Mouse (Mus musculus) cerebral cortex, adult 2 months (tissue): ENCODE measurements around the gene Pde4d.

ENCODE experiments used
- WGBS: fragments of 180-500 bp; shearing (Covaris S2); methylation state at CpG from one replicate; pipeline ENCODE4 v1.1.7; 2018; 5-methylcytosine and 5-hydroxymethylcytosine counted together

Pde4d gene

GRCm38 (mm10) chr13:109840251-109840650, 1390.5 kb downstream of the Pde4d start:
- WGBS, result 40% methylated on average over 2 of the region's 2 CpGs

- 80% methylated on average over 2 of the region's 2 CpGs for WGBS
Observed at GRCm38 (mm10) chr13:109841140-109841822, 1391.5 kb downstream of the Pde4d start.

GRCm38 (mm10) chr13:109842982-109843381, 1393.2 kb downstream of the Pde4d start:
- 99% methylated on average over 2 of the region's 2 CpGs for WGBS

- WGBS, result 89% methylated on average over 6 of the region's 6 CpGs
Observed at GRCm38 (mm10) chr13:109844828-109845227, 1395.1 kb downstream of the Pde4d start.

GRCm38 (mm10) chr13:109863826-109864225, 1414.1 kb downstream of the Pde4d start:
- WGBS, result 46% methylated on average over 1 of the region's 1 CpGs

GRCm38 (mm10) chr13:109864311-109864710, 1414.6 kb downstream of the Pde4d start:
- 65% methylated on average over 6 of the region's 6 CpGs for WGBS

- 63% methylated on average over 8 of the region's 8 CpGs for WGBS
Observed at GRCm38 (mm10) chr13:109880392-109880791, 1430.6 kb downstream of the Pde4d start.

- 85% methylated on average over 11 of the region's 11 CpGs for WGBS
Observed at GRCm38 (mm10) chr13:109881161-109881857, 1431.6 kb downstream of the Pde4d start.

GRCm38 (mm10) chr13:109883636-109884035, 1433.9 kb downstream of the Pde4d start:
- 42% methylated on average over 5 of the region's 5 CpGs for WGBS

- WGBS, result 87% methylated on average over 7 of the region's 7 CpGs
Observed at GRCm38 (mm10) chr13:109884812-109885211, 1435.1 kb downstream of the Pde4d start.

GRCm38 (mm10) chr13:109888293-109888692, 1438.5 kb downstream of the Pde4d start:
- WGBS, result 81% methylated on average over 4 of the region's 4 CpGs

- WGBS, result 87% methylated on average over 6 of the region's 6 CpGs
Observed at GRCm38 (mm10) chr13:109891194-109891909, 1441.6 kb downstream of the Pde4d start.

GRCm38 (mm10) chr13:109891910-109892265, 1442.1 kb downstream of the Pde4d start:
- 86% methylated on average over 4 of the region's 4 CpGs for WGBS

GRCm38 (mm10) chr13:109899442-109900428, 1450.0 kb downstream of the Pde4d start:
- 65% methylated on average over 14 of the region's 14 CpGs for WGBS

- 44% methylated on average over 5 of the region's 5 CpGs for WGBS
Observed at GRCm38 (mm10) chr13:109901811-109902210, 1452.1 kb downstream of the Pde4d start.

- 1% methylated on average over 28 of the region's 28 CpGs for WGBS
Observed at GRCm38 (mm10) chr13:109902460-109902854, 1452.7 kb downstream of the Pde4d start.

GRCm38 (mm10) chr13:109902855-109903763, 1453.4 kb downstream of the Pde4d start:
- under 1% methylated on average over 91 of the region's 91 CpGs for WGBS

GRCm38 (mm10) chr13:109903764-109904510, 1454.2 kb downstream of the Pde4d start:
- 62% methylated on average over 14 of the region's 14 CpGs for WGBS

GRCm38 (mm10) chr13:109906342-109906888, 1456.7 kb downstream of the Pde4d start:
- 76% methylated on average over 4 of the region's 4 CpGs for WGBS
